Mouse (Mus musculus) spleen, postnatal 0 days (tissue): ENCODE measurements around the gene Scaper. TPM values are rescaled to one million over a fixed set of nuclear protein-coding genes. Genes with fewer than 3 reads are reported as not detected.

Experiments used
- polyA plus RNA-seq: library from polyadenylated mRNA; unstranded; fragments of >200 nt; fragmentation: Nextera tagmentation; extraction: Ambion mirVana; gene quantifications from 2 replicates; pipeline ENCODE4 v1.2.1, GENCODE M21; 2015

The Scaper gene
- polyA plus RNA-seq: 4.1 and 5.7 TPM in 2 replicates

DNA sequence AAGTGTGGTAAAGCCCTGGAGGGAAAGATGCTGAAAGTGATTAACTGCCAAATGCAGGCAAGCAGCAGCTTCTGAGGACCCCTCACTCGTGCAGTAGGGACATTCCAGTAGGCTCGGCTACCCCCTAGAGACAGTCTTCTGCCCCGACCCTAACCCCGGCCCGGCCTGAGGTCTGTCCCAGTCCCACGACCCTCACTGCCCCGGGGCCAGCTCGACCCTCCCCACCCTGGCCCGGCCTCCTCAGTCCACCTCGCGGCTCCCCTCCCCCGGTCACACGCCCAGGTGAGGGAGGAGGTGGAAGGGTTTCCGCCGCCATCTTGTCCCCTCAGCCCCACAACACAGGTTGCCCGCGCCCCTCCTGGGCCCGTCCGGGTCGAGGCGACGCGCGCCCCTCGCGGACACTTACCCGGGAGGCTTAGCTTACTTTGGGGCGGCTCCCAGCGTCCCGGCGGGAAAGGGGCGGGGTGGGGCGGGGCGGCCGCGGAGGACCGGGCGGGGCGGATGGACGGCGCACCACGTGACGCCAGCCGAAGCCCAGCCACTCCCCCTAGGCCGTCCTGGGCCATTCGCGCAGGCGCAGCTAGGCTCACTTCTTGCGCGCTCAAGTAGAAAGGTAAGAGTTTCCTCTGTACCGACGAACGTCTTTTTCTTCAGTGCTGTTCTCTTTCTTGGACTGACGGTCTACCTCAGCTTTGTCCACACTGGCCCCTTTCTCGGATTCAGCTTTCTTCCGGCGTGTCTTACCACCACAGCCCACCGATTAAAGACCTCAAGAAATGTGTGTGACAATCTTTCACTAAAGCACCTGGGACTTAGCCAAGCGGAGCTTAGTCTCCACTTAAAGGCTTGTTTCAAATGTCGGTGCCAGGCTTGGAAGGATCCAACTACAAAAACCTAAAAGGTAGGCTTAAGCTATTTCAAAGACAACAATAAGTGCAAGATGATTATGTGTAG, at the start of gene Scaper:
Gene Scaper (minus strand): TSS at position 456 of the 954 bp plus-strand sequence.

DNA sequence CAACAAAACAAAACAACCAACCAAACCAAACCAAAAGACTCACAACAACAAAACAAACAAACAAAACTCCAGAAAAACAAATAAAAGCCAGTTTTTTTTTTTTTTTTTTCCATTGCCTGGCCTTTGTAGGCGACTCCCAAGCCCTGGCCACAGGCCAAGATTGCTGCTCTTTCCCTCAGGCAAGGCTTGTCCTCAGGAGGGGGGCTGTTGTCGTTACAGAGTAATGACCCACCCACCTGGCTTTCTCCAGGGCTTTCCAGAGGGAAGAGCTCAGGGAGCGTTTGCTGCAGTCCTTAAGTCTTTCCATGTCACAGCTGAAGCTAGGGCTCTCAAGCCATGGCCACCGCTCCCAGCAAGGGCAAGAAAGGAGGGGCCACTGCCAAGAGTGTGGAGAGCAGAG, 399.5 kb downstream of the Scaper start, which contains the start of gene Isl2:
Gene Isl2 (plus strand): TSS at position 296 of the 400 bp plus-strand sequence.

DNA sequence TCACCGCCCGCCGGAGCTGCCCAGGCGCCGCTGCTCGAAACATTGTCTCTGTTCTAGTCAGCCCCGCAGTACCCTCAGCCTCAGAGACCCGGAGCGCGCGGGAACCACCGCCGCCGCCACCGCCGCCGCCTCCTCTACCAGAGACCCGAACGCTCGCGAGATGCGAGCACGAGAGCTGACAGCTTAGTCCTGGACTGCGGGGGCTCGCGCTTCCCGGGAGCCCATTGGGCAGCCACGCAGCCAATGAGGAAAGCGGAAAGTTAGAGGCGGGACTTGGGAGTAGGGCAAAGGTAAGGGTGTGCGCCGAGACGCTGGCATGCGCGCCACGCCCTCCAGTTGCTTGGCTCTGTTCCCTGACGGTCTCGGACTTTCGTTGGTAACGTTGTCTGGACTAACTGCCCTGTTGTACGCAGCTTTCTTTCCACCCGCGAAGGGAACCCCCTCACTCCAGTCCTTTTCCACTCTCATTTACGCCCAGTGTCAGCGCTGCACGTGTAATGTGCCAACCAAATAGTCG, 425.8 kb downstream of the Scaper start, which contains the start of gene Etfa:
Gene Etfa (minus strand): TSS at position 217 of the 517 bp plus-strand sequence.

Other genes starting within 250 kb of the Scaper start
- gene 4930563M21Rik, start 72.4 kb upstream of the Scaper start, polyA plus RNA-seq: not detected in 2 replicates
- gene Rcn2, start 103.7 kb upstream of the Scaper start, polyA plus RNA-seq: 58.2 and 69.7 TPM in 2 replicates
- gene Pstpip1, start 151.8 kb upstream of the Scaper start, polyA plus RNA-seq: 16.5 and 24.7 TPM in 2 replicates
- gene Tspan3, start 227.4 kb upstream of the Scaper start, polyA plus RNA-seq: 72.3 and 98.7 TPM in 2 replicates